ENCODE assay signal across 28 mouse cellular contexts in genomic region chr7:72294886-72295285, GRCm38 (mm10). TPM values are rescaled to one million over a fixed set of nuclear protein-coding genes. Genes with fewer than 3 reads are reported as not detected.
DNase-seq lines count a peak whose midpoint lies in the region; ATAC-seq and TF ChIP-seq lines count a peak whose summit lies in the region.
"Had no signal": no experiment of that assay in that cellular context is flagged by ENCODE, and none has a peak within 500 bp of the region (broad histone marks: within the 10 kb centered on the region; RNA-seq: fewer than 3 reads in every experiment).

No protein-coding gene starts in this region.

- H3K4me2 ChIP-seq in hindbrain, postnatal 0 days (ENCODE audit: low read depth, low read length), result no peak overlapping the region
- no peak overlapping the region for H3K4me2 ChIP-seq in hindbrain, embryonic 14.5 days (replicated peaks)
- H3K4me2 ChIP-seq in kidney, embryonic 14.5 days (replicated peaks; ENCODE audit: low read depth, low read length), result no peak overlapping the region
- H3K4me2 ChIP-seq: embryonic facial prominence, embryonic 13.5 days; forebrain, embryonic 13.5 days; heart, embryonic 13.5 days; hindbrain, embryonic 15.5 days had no signal

- TF ChIP-seq CTCF in hindbrain, postnatal 0 days (IDR thresholded peaks at IDR 0.05; ENCODE audit: low read depth), result no peak
- TF ChIP-seq CTCF in layer of hippocampus, adult 2 months (conservative IDR thresholded peaks at IDR 0.05), result no peak

- no peak overlapping the region for H3K9ac ChIP-seq in hindbrain, postnatal 0 days (replicated peaks; ENCODE audit: low read length)
- no peak overlapping the region for H3K9ac ChIP-seq in hindbrain, embryonic 14.5 days
- H3K9ac ChIP-seq in kidney, embryonic 14.5 days (ENCODE audit: low read depth, low read length), result no peak overlapping the region
- H3K9ac ChIP-seq: embryonic facial prominence, embryonic 13.5 days; forebrain, embryonic 13.5 days; heart, embryonic 13.5 days; hindbrain, embryonic 15.5 days had no signal

- H3K27me3 ChIP-seq in hindbrain, postnatal 0 days (ENCODE audit: insufficient read depth, low read length), result no peaks in the 10 kb centered on the region
- no peaks in the 10 kb centered on the region for H3K27me3 ChIP-seq in hindbrain, embryonic 14.5 days (ENCODE audit: control insufficient read depth, insufficient read depth, low read length)
- no peaks in the 10 kb centered on the region for H3K27me3 ChIP-seq in kidney, embryonic 14.5 days (ENCODE audit: control insufficient read depth, insufficient read depth, low read length)
- H3K27me3 ChIP-seq: CH12.LX; embryonic facial prominence, embryonic 13.5 days; forebrain, embryonic 13.5 days; heart, embryonic 13.5 days; hindbrain, embryonic 15.5 days had no signal

- 69% methylated on average over 2 of the region's 2 CpGs for WGBS in hindbrain, postnatal 0 days
- WGBS in hindbrain, embryonic 14.5 days, result 76% methylated on average over 2 of the region's 2 CpGs
- WGBS in kidney, embryonic 14.5 days, result 87% methylated on average over 2 of the region's 2 CpGs

- no peak overlapping the region for H3K27ac ChIP-seq in hindbrain, postnatal 0 days
- no peak overlapping the region for H3K27ac ChIP-seq in hindbrain, embryonic 14.5 days
- H3K27ac ChIP-seq in kidney, embryonic 14.5 days (ENCODE audit: low read depth, low read length), result no peak overlapping the region
- no peak overlapping the region for H3K27ac ChIP-seq in layer of hippocampus, adult 2 months
- H3K27ac ChIP-seq: embryonic facial prominence, embryonic 13.5 days; forebrain, embryonic 10.5 days; forebrain, embryonic 13.5 days; heart, adult 2 months; heart, embryonic 10.5 days; heart, embryonic 13.5 days; hindbrain, embryonic 15.5 days had no signal

- H3K4me1 ChIP-seq in hindbrain, postnatal 0 days (ENCODE audit: insufficient read depth, low read length), result no peaks in the 10 kb centered on the region
- H3K4me1 ChIP-seq in hindbrain, embryonic 14.5 days (replicated peaks; ENCODE audit: control insufficient read depth, insufficient read depth, low read length), result no peaks in the 10 kb centered on the region
- no peaks in the 10 kb centered on the region for H3K4me1 ChIP-seq in kidney, embryonic 14.5 days (ENCODE audit: control insufficient read depth, insufficient read depth, low read length)
- H3K4me1 ChIP-seq: embryonic facial prominence, embryonic 13.5 days; forebrain, embryonic 10.5 days; heart, embryonic 10.5 days; heart, embryonic 13.5 days; hindbrain, embryonic 15.5 days had no signal

- H3K9me3 ChIP-seq in hindbrain, postnatal 0 days (ENCODE audit: low read length), result no peaks in the 10 kb centered on the region
- no peaks in the 10 kb centered on the region for H3K9me3 ChIP-seq in hindbrain, embryonic 14.5 days (ENCODE audit: control insufficient read depth, low read length)
- no peaks in the 10 kb centered on the region for H3K9me3 ChIP-seq in kidney, embryonic 14.5 days (ENCODE audit: control insufficient read depth, low read length)
- H3K9me3 ChIP-seq: embryonic facial prominence, embryonic 13.5 days; forebrain, embryonic 10.5 days; forebrain, embryonic 13.5 days; heart, embryonic 10.5 days; heart, embryonic 13.5 days; hindbrain, embryonic 15.5 days had no signal

- no peaks in the 10 kb centered on the region for H3K36me3 ChIP-seq in hindbrain, postnatal 0 days (ENCODE audit: insufficient read depth, low read length)
- no peaks in the 10 kb centered on the region for H3K36me3 ChIP-seq in hindbrain, embryonic 14.5 days (replicated peaks; ENCODE audit: control insufficient read depth, insufficient read depth)
- no peaks in the 10 kb centered on the region for H3K36me3 ChIP-seq in kidney, embryonic 14.5 days (ENCODE audit: control insufficient read depth, insufficient read depth, low read length)
- H3K36me3 ChIP-seq: embryonic facial prominence, embryonic 13.5 days; forebrain, embryonic 10.5 days; G1E; heart, embryonic 10.5 days; heart, embryonic 13.5 days; hindbrain, embryonic 15.5 days had no signal

- ATAC-seq in hindbrain, postnatal 0 days, result no peak
- no peak for ATAC-seq in hindbrain, embryonic 14.5 days (ENCODE audit: low FRiP score)
- ATAC-seq in kidney, embryonic 14.5 days (ENCODE audit: low FRiP score, low TSS enrichment), result no peak
- ATAC-seq: forebrain, embryonic 13.5 days; forebrain, embryonic 16.5 days had no signal

- H3K4me3 ChIP-seq in hindbrain, postnatal 0 days (ENCODE audit: low read length), result no peak overlapping the region
- no peak overlapping the region for H3K4me3 ChIP-seq in hindbrain, embryonic 14.5 days (replicated peaks; ENCODE audit: low read length)
- no peak overlapping the region for H3K4me3 ChIP-seq in kidney, embryonic 14.5 days (ENCODE audit: low read length)
- no peak overlapping the region for H3K4me3 ChIP-seq in layer of hippocampus, adult 2 months
- H3K4me3 ChIP-seq: embryonic facial prominence, embryonic 13.5 days; forebrain, embryonic 10.5 days; forebrain, embryonic 13.5 days; heart, adult 2 months; heart, embryonic 10.5 days; heart, embryonic 13.5 days; hindbrain, embryonic 15.5 days had no signal

- DNase-seq in hindbrain, postnatal 0 days (ENCODE audit: low spot score), result peak; percentile 23
- no peak for DNase-seq in hindbrain, embryonic 14.5 days (ENCODE audit: low spot score)
- peak; percentile 26 for DNase-seq in kidney, postnatal 14 days
- peak; percentile 19 for DNase-seq in lung, postnatal 10 days
- no peak for DNase-seq in lung, postnatal 36 days
- DNase-seq in layer of hippocampus, adult 2 months (ENCODE audit: low spot score in 2 of 2), result no peak
- DNase-seq: adrenal gland, adult 2 months; adrenal gland, postnatal 14 days; B cell, adult 2 months; cerebellum, adult 11 months; cerebellum, adult 2 months; cerebellum, adult 9-11 months; cerebellum, postnatal 25 days; gastrocnemius, postnatal 10 days; gastrocnemius, postnatal 36 days; heart, adult 2 months; heart, postnatal 14 days; heart, postnatal 4 days had no signal

RNA-seq across cellular contexts. Expression of gene Mctp2, which starts 11.5 kb away (rescaled TPM):
- total RNA-seq in hindbrain, postnatal 0 days (2014; rRNA removed), result 0.36 and 1.1 TPM in 2 replicates
- polyA plus RNA-seq in hindbrain, postnatal 0 days (2015; fragmentation: Nextera tagmentation; extraction: Ambion mirVana), result 0.35 and 0.40 TPM in 2 replicates
- polyA plus RNA-seq in hindbrain, embryonic 14.5 days (2014; fragmentation: Nextera tagmentation; extraction: Ambion mirVana), result 0.74 and 0.97 TPM in 2 replicates
- polyA plus RNA-seq in kidney, embryonic 14.5 days (2014; fragmentation: Nextera tagmentation; extraction: Ambion mirVana), result 4.0 and 7.0 TPM in 2 replicates
- 1 to 10 TPM; 1.7 to 1.8 TPM for total RNA-seq in layer of hippocampus, adult 2 months (2021)
- polyA plus RNA-seq: G1E had no signal

Comparison
In these comparisons a context has a peak if more than half of its experiments do, and no peak if none do; other contexts are left out.
1. DNase-seq: peak in hindbrain, postnatal 0 days (single experiment), kidney, postnatal 14 days (single experiment) and lung, postnatal 10 days (single experiment); none in hindbrain, embryonic 14.5 days (single experiment), lung, postnatal 36 days (single experiment) and layer of hippocampus, adult 2 months (0 of 2).